12 mouse cellular contexts compared by ENCODE assay signal in genomic region chr1:106148386-106149380, GRCm38 (mm10). TPM values are rescaled to one million over a fixed set of nuclear protein-coding genes. Genes with fewer than 3 reads are reported as not detected.
DNase-seq lines count a peak whose midpoint lies in the region; ATAC-seq and TF ChIP-seq lines count a peak whose summit lies in the region.
"Had no signal": no experiment of that assay in that cellular context is flagged by ENCODE, and none has a peak within 500 bp of the region (broad histone marks: within the 10 kb centered on the region; RNA-seq: fewer than 3 reads in every experiment).

No protein-coding gene starts in this region.

- no peak overlapping the region for H3K4me2 ChIP-seq in heart, embryonic 11.5 days
- no peak overlapping the region for H3K4me2 ChIP-seq in forebrain, embryonic 11.5 days (ENCODE audit: low read depth, low read length, severe bottlenecking)
- no peak overlapping the region for H3K4me2 ChIP-seq in hindbrain, postnatal 0 days (ENCODE audit: low read depth, low read length)
- H3K4me2 ChIP-seq: embryonic facial prominence, embryonic 15.5 days; liver, embryonic 11.5 days had no signal

- no peak overlapping the region for H3K4me3 ChIP-seq in heart, embryonic 11.5 days (ENCODE audit: low read depth, low read length)
- no peak overlapping the region for H3K4me3 ChIP-seq in forebrain, embryonic 11.5 days (ENCODE audit: low read depth, low read length)
- H3K4me3 ChIP-seq in hindbrain, postnatal 0 days (ENCODE audit: low read length) = no peak overlapping the region
- H3K4me3 ChIP-seq in thymus, adult 2 months (ENCODE audit: control insufficient read depth, insufficient read depth, low read length) = no peak overlapping the region
- H3K4me3 ChIP-seq: embryonic facial prominence, embryonic 15.5 days had no signal

- 77% methylated on average over 17 of the region's 17 CpGs for WGBS in heart, embryonic 11.5 days (ENCODE audit: insufficient replicate concordance)
- 57% methylated on average over 17 of the region's 17 CpGs for WGBS in forebrain, embryonic 11.5 days
- whole genome bisulfite sequencing in hindbrain, postnatal 0 days = 28% methylated on average over 17 of the region's 17 CpGs
- 55% methylated on average over 17 of the region's 17 CpGs for WGBS in thymus, adult 2 months

- H3K4me1 ChIP-seq in heart, embryonic 11.5 days (ENCODE audit: control insufficient read depth, insufficient read depth, low read length) = no peaks in the 10 kb centered on the region
- H3K4me1 ChIP-seq in forebrain, embryonic 11.5 days (replicated peaks; ENCODE audit: control insufficient read depth, insufficient read depth, low read length) = no peaks in the 10 kb centered on the region
- H3K4me1 ChIP-seq in hindbrain, postnatal 0 days (ENCODE audit: insufficient read depth, low read length) = peaks cover 5% of the 10 kb centered on the region; the same call in 1 of the 2 replicates
- H3K4me1 ChIP-seq in thymus, adult 2 months (replicated peaks; ENCODE audit: control insufficient read depth, insufficient read depth, low read length) = peaks cover 7% of the 10 kb centered on the region
- H3K4me1 ChIP-seq: embryonic facial prominence, embryonic 15.5 days had no signal

- DNase-seq in heart, adult 18-20 months = peak; percentile 9 to 22
- peak; percentile 72 for DNase-seq in A20 (ENCODE audit: low read depth, low spot score)
- DNase-seq in forebrain, embryonic 11.5 days (ENCODE audit: low spot score) = no peak
- DNase-seq in hindbrain, postnatal 0 days (ENCODE audit: low spot score) = peak; percentile 20
- no peak for DNase-seq in thymus, adult 2 months
- DNase-seq in layer of hippocampus, adult 18-20 months (ENCODE audit: low spot score in 2 of 2) = no peak
- no peak for DNase-seq in spleen, postnatal 4 days (ENCODE audit: low spot score in 2 of 2)
- DNase-seq: gastrocnemius, postnatal 25 days; kidney, postnatal 25 days had no signal

- no peak for ATAC-seq in heart, embryonic 11.5 days (replicated peaks; ENCODE audit: insufficient number of reproducible peaks, low FRiP score, low TSS enrichment)
- ATAC-seq in forebrain, embryonic 11.5 days (replicated peaks; ENCODE audit: low FRiP score) = peak; percentile 53
- ATAC-seq in hindbrain, postnatal 0 days = peak; percentile 57; the same call in 1 of the 2 replicates

- no peak for TF ChIP-seq CTCF in hindbrain, postnatal 0 days (IDR thresholded peaks at IDR 0.05; ENCODE audit: low read depth)
- TF ChIP-seq CTCF in thymus, adult 2 months (IDR thresholded peaks at IDR 0.05; ENCODE audit: borderline replicate concordance, control insufficient read depth, extremely low read depth, insufficient read depth, low read length, poor library complexity) = no peak

- no peak overlapping the region for H3K9ac ChIP-seq in heart, embryonic 11.5 days (ENCODE audit: low read depth, low read length)
- no peak overlapping the region for H3K9ac ChIP-seq in forebrain, embryonic 11.5 days (ENCODE audit: low read length)
- no peak overlapping the region for H3K9ac ChIP-seq in hindbrain, postnatal 0 days (replicated peaks; ENCODE audit: low read length)
- H3K9ac ChIP-seq: embryonic facial prominence, embryonic 15.5 days had no signal

- H3K36me3 ChIP-seq in heart, embryonic 11.5 days (ENCODE audit: control insufficient read depth, insufficient read depth, low read length) = no peaks in the 10 kb centered on the region
- no peaks in the 10 kb centered on the region for H3K36me3 ChIP-seq in forebrain, embryonic 11.5 days (ENCODE audit: control insufficient read depth, insufficient read depth, low read length)
- H3K36me3 ChIP-seq in hindbrain, postnatal 0 days (ENCODE audit: insufficient read depth, low read length) = no peaks in the 10 kb centered on the region
- no peaks in the 10 kb centered on the region for H3K36me3 ChIP-seq in thymus, adult 2 months (ENCODE audit: control insufficient read depth, insufficient read depth, low read length)
- H3K36me3 ChIP-seq: embryonic facial prominence, embryonic 15.5 days had no signal

- H3K27ac ChIP-seq in heart, embryonic 11.5 days (ENCODE audit: low read depth, low read length) = no peak overlapping the region
- no peak overlapping the region for H3K27ac ChIP-seq in forebrain, embryonic 11.5 days (ENCODE audit: low read depth, low read length)
- no peak overlapping the region; the same call in 1 of the 2 replicates for H3K27ac ChIP-seq in hindbrain, postnatal 0 days
- no peak overlapping the region for H3K27ac ChIP-seq in thymus, adult 2 months (ENCODE audit: control insufficient read depth, insufficient read depth, low read length)
- H3K27ac ChIP-seq: embryonic facial prominence, embryonic 15.5 days had no signal

- no peaks in the 10 kb centered on the region for H3K27me3 ChIP-seq in heart, embryonic 11.5 days (ENCODE audit: control insufficient read depth, insufficient read depth, low read length)
- H3K27me3 ChIP-seq in forebrain, embryonic 11.5 days (ENCODE audit: control insufficient read depth, insufficient read depth, low read length) = no peaks in the 10 kb centered on the region
- H3K27me3 ChIP-seq in hindbrain, postnatal 0 days (ENCODE audit: insufficient read depth, low read length) = no peaks in the 10 kb centered on the region
- no peaks in the 10 kb centered on the region for H3K27me3 ChIP-seq in thymus, adult 2 months (ENCODE audit: control insufficient read depth, insufficient read depth, low read length)
- H3K27me3 ChIP-seq: embryonic facial prominence, embryonic 15.5 days had no signal

- no peak for TF ChIP-seq POLR2A in thymus, adult 2 months (IDR thresholded peaks at IDR 0.05; ENCODE audit: control insufficient read depth, extremely low read depth, insufficient read depth, low read length, poor library complexity)

- H3K9me3 ChIP-seq in heart, embryonic 11.5 days (replicated peaks; ENCODE audit: control insufficient read depth, low read length) = no peaks in the 10 kb centered on the region
- no peaks in the 10 kb centered on the region for H3K9me3 ChIP-seq in forebrain, embryonic 11.5 days (ENCODE audit: control insufficient read depth, low read length)
- H3K9me3 ChIP-seq in hindbrain, postnatal 0 days (ENCODE audit: low read length) = no peaks in the 10 kb centered on the region
- H3K9me3 ChIP-seq: embryonic facial prominence, embryonic 15.5 days had no signal

RNA-seq across cellular contexts. Expression of gene Phlpp1, which starts 22.9 kb away (rescaled TPM):
- 10 to 100 TPM; 16.3 to 19.1 TPM for total RNA-seq in heart, adult 18-20 months (2021)
- polyA plus RNA-seq in heart, embryonic 11.5 days (2014; fragmentation: Nextera tagmentation; extraction: Ambion mirVana) = 4.0 and 4.5 TPM in 2 replicates
- polyA plus RNA-seq in forebrain, embryonic 11.5 days (2014; fragmentation: Nextera tagmentation; extraction: Ambion mirVana) = 9.7 and 11.5 TPM in 2 replicates
- 38.0 and 38.1 TPM in 2 replicates for total RNA-seq in hindbrain, postnatal 0 days (2014; rRNA removed)
- 6.0 and 6.4 TPM in 2 replicates for polyA plus RNA-seq in hindbrain, postnatal 0 days (2015; fragmentation: Nextera tagmentation; extraction: Ambion mirVana)
- 7.0 and 7.9 TPM in 2 replicates for polyA plus RNA-seq in thymus, adult 2 months (2012; rRNA removed)
- total RNA-seq in layer of hippocampus, adult 18-20 months (2021) = 10 to 100 TPM; 88.3 to 97.0 TPM

Comparison
In these comparisons a context has a peak if more than half of its experiments do, and no peak if none do; other contexts are left out.
1. DNase-seq: peak in heart, adult 18-20 months (2 of 2), A20 (single experiment) and hindbrain, postnatal 0 days (single experiment); none in forebrain, embryonic 11.5 days (single experiment), thymus, adult 2 months (single experiment), layer of hippocampus, adult 18-20 months (0 of 2) and spleen, postnatal 4 days (0 of 2).